Mouse (Mus musculus): Measurements from ENCODE around the gene Tubd1.

- TF ChIP-seq CTCF (IDR thresholded peaks at IDR 0.05; ENCODE audit: low read depth) (no peak), EP300 (IDR thresholded peaks at IDR 0.05; ENCODE audit: low read depth) (no peak)
These were observed 43.0 kb downstream of the Tubd1 start for GRCm38 (mm10) chr11:86587830-86588229.

Data from heart, postnatal 0 days (tissue).